Mouse (Mus musculus) MEL (cell line): ENCODE measurements around the gene Sh3pxd2b. TPM values are rescaled to one million over a fixed set of nuclear protein-coding genes. Genes with fewer than 3 reads are reported as not detected.

Source experiments
- DNase-seq: peaks from one replicate; pipeline ENCODE4 v3.0.0; 2011; ENCODE audit warnings: low read depth, low spot score
- H3K27ac ChIP-seq: 2 replicates; pipeline ENCODE4 v1.5.1; 2012; ENCODE audit warnings: low read depth, mild to moderate bottlenecking, control low read depth, low read length, moderate library complexity; ENCODE audit not compliant: control insufficient read depth
- H3K27me3 ChIP-seq, 2 experiments: fragments of 150-350 bp in 1 of 2; sonication (generic) in 1 of 2; 2 replicates each; pipeline ENCODE4 v1.6.1; 2012; ENCODE audit warnings: low read length in 2 of 2, mild to moderate bottlenecking in 2 of 2, improper control_type of control experiment in 1 of 2, moderate library complexity in 1 of 2; ENCODE audit not compliant: insufficient read depth in 2 of 2, control insufficient read depth in 1 of 2
- H3K36me3 ChIP-seq, 2 experiments: 2 replicates each; pipeline ENCODE4 v1.6.1; 2012 to 2014; ENCODE audit warnings: low read length in 2 of 2, improper control_type of control experiment in 1 of 2, inconsistent platforms in 1 of 2, mild to moderate bottlenecking in 1 of 2; ENCODE audit not compliant: insufficient read depth in 2 of 2, control insufficient read depth in 1 of 2
- H3K4me1 ChIP-seq, 2 experiments: fragments of 150-350 bp in 1 of 2; sonication (generic) in 1 of 2; 2 replicates each; pipeline ENCODE4 v1.6.1; 2012; ENCODE audit warnings: low read length in 2 of 2, improper control_type of control experiment in 1 of 2, mild to moderate bottlenecking in 1 of 2; ENCODE audit not compliant: insufficient read depth in 2 of 2, control insufficient read depth in 1 of 2
- H3K4me3 ChIP-seq, 2 experiments: fragments of 150-350 bp in 1 of 2; sonication (generic) in 1 of 2; 2 replicates each; pipeline ENCODE4 v1.5.1; 2012; ENCODE audit warnings: low read depth in 2 of 2, low read length in 2 of 2, mild to moderate bottlenecking in 2 of 2, moderate library complexity in 2 of 2, control low read depth in 1 of 2, improper control_type of control experiment in 1 of 2; ENCODE audit not compliant: control insufficient read depth in 1 of 2, insufficient read depth in 1 of 2
- H3K79me2 ChIP-seq: 2 replicates; pipeline ENCODE4 v1.6.1; 2012; ENCODE audit warnings: mild to moderate bottlenecking, low read length, moderate library complexity; ENCODE audit not compliant: control insufficient read depth, poor library complexity, insufficient read depth
- H3K9ac ChIP-seq: 2 replicates; pipeline ENCODE4 v1.6.1; 2012; ENCODE audit warnings: low read depth, mild to moderate bottlenecking, control low read depth, low read length, moderate library complexity; ENCODE audit not compliant: control insufficient read depth, poor library complexity, severe bottlenecking
- H3K9me3 ChIP-seq: fragments of 150-350 bp; sonication (generic); replicated peaks from 2 replicates; pipeline ENCODE4 v1.6.1; 2012; ENCODE audit warnings: mild to moderate bottlenecking, low read length, improper control_type of control experiment, moderate library complexity; ENCODE audit not compliant: insufficient read depth
- BHLHE40 ChIP-seq: IDR thresholded peaks from 2 replicates; pipeline ENCODE4 v1.6.1; 2012; ENCODE audit warnings: low read depth, mild to moderate bottlenecking, inconsistent platforms, low read length, improper control_type of control experiment, borderline replicate concordance
- CHD1 ChIP-seq: IDR thresholded peaks from 2 replicates; pipeline ENCODE4 v1.6.1; 2012; ENCODE audit warnings: low read depth, mild to moderate bottlenecking, inconsistent platforms, low read length, improper control_type of control experiment
- ELF1 ChIP-seq: IDR thresholded peaks from 2 replicates; pipeline ENCODE4 v1.6.1; 2014; ENCODE audit warnings: low read depth, mild to moderate bottlenecking, inconsistent platforms, low read length, improper control_type of control experiment, moderate library complexity
- EP300 ChIP-seq, 2 experiments: IDR thresholded peaks; 2 replicates each; pipeline ENCODE4 v1.6.1; 2011; ENCODE audit warnings: improper control_type of control experiment in 2 of 2, low read length in 2 of 2, low read depth in 1 of 2, mild to moderate bottlenecking in 1 of 2
- ETS1 ChIP-seq: IDR thresholded peaks from 2 replicates; pipeline ENCODE4 v1.6.1; 2012; ENCODE audit warnings: low read depth, mild to moderate bottlenecking, inconsistent platforms, low read length, improper control_type of control experiment, moderate library complexity
- GATA1 ChIP-seq: IDR thresholded peaks from 2 replicates; pipeline ENCODE4 v1.6.1; 2011; ENCODE audit warnings: low read depth, low read length, improper control_type of control experiment
- KAT2A ChIP-seq: conservative IDR thresholded peaks from 2 replicates; pipeline ENCODE4 v1.6.1; 2012; ENCODE audit warnings: low read depth, low read length, improper control_type of control experiment, inconsistent platforms
- MAZ ChIP-seq: IDR thresholded peaks from 2 replicates; pipeline ENCODE4 v1.6.1; 2012; ENCODE audit warnings: low read depth, mild to moderate bottlenecking, inconsistent platforms, low read length, improper control_type of control experiment
- MXI1 ChIP-seq: IDR thresholded peaks from 2 replicates; pipeline ENCODE4 v1.6.1; 2011; ENCODE audit warnings: mild to moderate bottlenecking, low read depth, low read length, improper control_type of control experiment
- MYB ChIP-seq: IDR thresholded peaks from 2 replicates; pipeline ENCODE4 v1.6.1; 2011; ENCODE audit warnings: mild to moderate bottlenecking, low read depth, low read length, improper control_type of control experiment
- TAL1 ChIP-seq: IDR thresholded peaks from 2 replicates; pipeline ENCODE4 v1.6.1; 2012; ENCODE audit warnings: mild to moderate bottlenecking, inconsistent platforms, low read length, moderate library complexity, mixed read lengths
- TBP ChIP-seq: IDR thresholded peaks from 2 replicates; pipeline ENCODE4 v1.8.0; 2011; ENCODE audit warnings: low read depth, low read length, improper control_type of control experiment
- UBTF ChIP-seq: IDR thresholded peaks from 2 replicates; pipeline ENCODE4 v1.6.1; 2012; ENCODE audit warnings: low read depth, mild to moderate bottlenecking, inconsistent platforms, low read length, improper control_type of control experiment, moderate library complexity, borderline replicate concordance; ENCODE audit not compliant: insufficient read depth
- ZC3H11A ChIP-seq: IDR thresholded peaks from 2 replicates; pipeline ENCODE4 v1.6.1; 2012; ENCODE audit warnings: low read depth, mild to moderate bottlenecking, inconsistent platforms, low read length, improper control_type of control experiment
- ZNF384 ChIP-seq: IDR thresholded peaks from 2 replicates; pipeline ENCODE4 v1.6.1; 2012; ENCODE audit warnings: low read depth, mild to moderate bottlenecking, inconsistent platforms, low read length, improper control_type of control experiment
- polyA plus RNA-seq, 2 experiments: library from polyadenylated mRNA; stranded (reverse) in 1 of 2; unstranded in 1 of 2; fragments of >175 nt in 1 of 2; fragments of >200 nt in 1 of 2; gene quantifications; 2 replicates each; pipeline versions ENCODE4 v1.2.1 to v1.2.4; 2012; ENCODE audit warnings: low replicate concordance in 2 of 2, low read depth in 1 of 2; ENCODE audit not compliant: insufficient read length in 2 of 2, insufficient read depth in 1 of 2, missing spikeins in 1 of 2
- total RNA-seq: library from RNA; depleted of rRNA; stranded (reverse); fragments of 300-350 nt; gene quantifications from 2 replicates; pipeline ENCODE4 v1.2.3, GENCODE M21; 2012

Sh3pxd2b gene
- total and polyA plus RNA-seq, 3 experiments: 9.6 to 17.0 TPM; not detected in 1

DNA sequence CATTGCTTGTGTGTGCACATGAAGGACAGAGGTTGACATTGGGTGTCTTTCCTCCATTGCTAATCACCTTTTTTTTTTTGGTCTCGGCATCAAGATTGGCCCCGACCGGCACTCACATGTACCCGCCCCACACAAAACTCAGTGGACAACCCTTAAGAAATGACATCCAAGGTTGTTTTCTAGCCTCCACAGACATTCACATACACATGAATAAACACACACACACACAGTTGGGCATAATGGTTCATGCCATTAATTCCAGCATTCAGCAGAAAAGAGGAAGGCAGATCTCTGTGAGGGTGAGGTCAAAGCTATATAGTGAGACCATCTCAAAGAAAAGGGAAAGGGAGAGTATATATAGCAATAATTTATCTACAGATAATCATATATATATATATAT is 105.1 kb downstream of the Sh3pxd2b start:
- Histone ChIP-seq H3K9ac (no peak overlapping the region), H3K27ac (no peak overlapping the region), H3K79me2 (peaks cover 13% of the 10 kb centered on the region), H3K9me3 (no peaks in the 10 kb centered on the region), H3K4me3 (no peak overlapping the region), H3K4me1 (peaks cover 10 to 16% of the 10 kb centered on the region in 2 experiments), H3K36me3 (peaks cover 0 to 22% of the 10 kb centered on the region in 2 experiments; a peak in 2 of 4 replicates), H3K27me3 (no peaks in the 10 kb centered on the region)
- no peak for DNase-seq
- TF ChIP-seq TAL1: no peak
- TF ChIP-seq KAT2A: no peak
- no peak for TF ChIP-seq ZC3H11A
- no peak for TF ChIP-seq UBTF
- no peak for TF ChIP-seq MYB

DNA sequence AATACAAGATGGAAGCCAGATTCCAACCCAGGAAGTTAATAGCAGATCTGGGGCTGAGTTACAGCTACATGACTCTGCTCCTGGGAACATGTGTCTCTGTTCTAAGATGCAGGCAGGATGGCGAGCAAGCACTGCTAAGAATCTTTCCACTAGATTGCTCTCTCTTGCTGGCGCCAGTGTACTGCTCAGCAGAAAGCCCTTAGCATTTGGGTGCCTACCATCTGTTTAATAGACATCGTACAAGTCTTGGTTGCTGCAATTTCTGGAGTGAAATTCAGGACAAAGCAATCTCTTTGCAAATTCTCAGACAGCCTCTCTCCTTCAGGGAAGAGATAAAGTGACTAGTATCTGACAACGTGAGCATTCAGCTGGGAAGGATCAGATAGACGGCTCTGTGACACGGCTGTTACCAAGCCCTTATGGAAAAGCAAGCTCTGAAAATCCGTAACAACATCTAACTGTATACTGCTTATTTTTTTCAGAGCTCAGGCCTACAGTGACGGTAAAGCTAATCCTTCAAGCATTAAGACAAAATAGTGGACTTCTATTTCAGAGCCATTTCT is 105.8 kb downstream of the Sh3pxd2b start:
- Histone ChIP-seq H3K27ac (no peak overlapping the region), H3K9me3 (no peaks in the 10 kb centered on the region), H3K27me3 (no peaks in the 10 kb centered on the region), H3K36me3 (peaks cover 0 to 24% of the 10 kb centered on the region in 2 experiments; a peak in 2 of 4 replicates), H3K4me3 (no peak overlapping the region), H3K9ac (peak overlapping the region; percentile 75; the same call in 1 of the 2 replicates), H3K79me2 (peaks cover 14% of the 10 kb centered on the region)
- DNase-seq: no peak
- no peak for TF ChIP-seq CHD1
- no peak for TF ChIP-seq MAZ
- TF ChIP-seq ETS1: peak; percentile 61
- 0 out of 2 replicates have a peak, but pooled peaks have one; percentile 8 for TF ChIP-seq BHLHE40
- no peak for TF ChIP-seq ZNF384
- TF ChIP-seq ZC3H11A: no peak
- no peak for TF ChIP-seq ELF1
- peak; percentile 15; the same call in 1 of the 2 replicates for TF ChIP-seq MXI1
- TF ChIP-seq TBP: no peak
- peak; percentile 35; the same call in 1 of the 2 replicates for TF ChIP-seq GATA1
- TF ChIP-seq EP300 (IDR thresholded peaks at IDR 0.05; ENCODE audit: low read depth in 1 of 2, low read length in 2 of 2): 0 out of 4 replicates have a peak, but pooled peaks of 1 of the 2 experiments have one; percentile 20
- TF ChIP-seq, all 39 proteins: peak for 5
- H3K4me1 ChIP-seq: peaks cover 10 to 16% of the 10 kb centered on the region in 2 experiments
